Mouse (Mus musculus): ENCODE results near the gene Ankdd1b. TPM values are rescaled to one million over a fixed set of nuclear protein-coding genes. Genes with fewer than 3 reads are reported as not detected.

The Ankdd1b gene
- not detected in 2 replicates for total RNA-seq (2014; rRNA removed)
- not detected in 2 replicates for polyA plus RNA-seq (2012; rRNA removed)

- H3K4me1 ChIP-seq (ENCODE audit: control insufficient read depth, insufficient read depth, low read length): no peaks in the 10 kb centered on the region
- no peaks in the 10 kb centered on the region for H3K79me2 ChIP-seq (ENCODE audit: control insufficient read depth, insufficient read depth, low read length)
- H3K4me3 ChIP-seq (ENCODE audit: insufficient read depth, low read depth, low read length): no peak within 1 kb of the TSS
- WGBS: 87% methylated on average over 14 of the region's 14 CpGs
- DNase-seq (ENCODE audit: extremely low read depth, low read depth, low spot score): no peak
- H3K9ac ChIP-seq (ENCODE audit: low read depth, low read length): no peak within 1 kb of the TSS
- H3K27me3 ChIP-seq (ENCODE audit: control insufficient read depth, insufficient read depth, low read length): no peaks in the 10 kb centered on the region
- no peaks in the 10 kb centered on the region for H3K36me3 ChIP-seq (ENCODE audit: control insufficient read depth, insufficient read depth, low read length)
- TF ChIP-seq CTCF (IDR thresholded peaks at IDR 0.05; ENCODE audit: low read depth, low read length) (no peak), POLR2A (IDR thresholded peaks at IDR 0.05; ENCODE audit: extremely low read depth, insufficient read depth, low read length) (no peak)
- no peak within 1 kb of the TSS for H3K27ac ChIP-seq (replicated peaks; ENCODE audit: insufficient read depth, low read depth, low read length)
Observed at GRCm38 (mm10) chr13:96470957-96471356, at the start of gene Ankdd1b. Ankdd1b (minus strand) TSS chr13:96471198.

DNA sequence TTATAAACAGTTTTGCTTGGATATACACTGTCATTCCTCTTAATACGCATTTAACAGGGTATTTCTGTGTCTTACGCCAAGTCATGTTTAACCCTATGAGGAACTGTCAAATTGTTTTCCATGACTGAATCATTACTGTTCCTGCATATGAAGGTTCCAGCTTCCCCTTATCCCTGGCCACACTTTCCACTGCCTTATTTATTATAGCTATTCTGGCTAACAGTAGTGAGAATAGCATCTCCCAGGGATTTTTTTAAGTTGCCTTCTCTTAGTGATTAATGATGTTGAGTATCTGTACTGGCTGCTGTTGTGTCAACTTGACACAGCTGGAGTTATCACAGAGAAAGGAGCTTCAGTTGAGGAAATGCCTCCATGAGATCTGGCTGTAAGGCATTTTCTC is 46.3 kb upstream of the Ankdd1b start:
- 94% methylated on average over 2 of the region's 2 CpGs for WGBS
- no peaks in the 10 kb centered on the region; the same call in 1 of the 2 replicates for H3K79me2 ChIP-seq (ENCODE audit: control insufficient read depth, insufficient read depth, low read length)
- H3K4me1 ChIP-seq (ENCODE audit: control insufficient read depth, insufficient read depth, low read length): peaks cover 4% of the 10 kb centered on the region; the same call in 1 of the 2 replicates
- TF ChIP-seq CTCF (IDR thresholded peaks at IDR 0.05; ENCODE audit: low read depth, low read length) (no peak), POLR2A (IDR thresholded peaks at IDR 0.05; ENCODE audit: extremely low read depth, insufficient read depth, low read length) (no peak)
- H3K36me3 ChIP-seq (ENCODE audit: control insufficient read depth, insufficient read depth, low read length): peaks cover 2% of the 10 kb centered on the region; the same call in 1 of the 2 replicates
- no peak overlapping the region for H3K4me3 ChIP-seq (ENCODE audit: insufficient read depth, low read depth, low read length)
- H3K27me3 ChIP-seq (ENCODE audit: control insufficient read depth, insufficient read depth, low read length): no peaks in the 10 kb centered on the region
- DNase-seq (ENCODE audit: extremely low read depth, low read depth, low spot score): no peak
- H3K27ac ChIP-seq (replicated peaks; ENCODE audit: insufficient read depth, low read depth, low read length): no peak overlapping the region
- H3K9ac ChIP-seq (ENCODE audit: low read depth, low read length): no peak overlapping the region

DNA sequence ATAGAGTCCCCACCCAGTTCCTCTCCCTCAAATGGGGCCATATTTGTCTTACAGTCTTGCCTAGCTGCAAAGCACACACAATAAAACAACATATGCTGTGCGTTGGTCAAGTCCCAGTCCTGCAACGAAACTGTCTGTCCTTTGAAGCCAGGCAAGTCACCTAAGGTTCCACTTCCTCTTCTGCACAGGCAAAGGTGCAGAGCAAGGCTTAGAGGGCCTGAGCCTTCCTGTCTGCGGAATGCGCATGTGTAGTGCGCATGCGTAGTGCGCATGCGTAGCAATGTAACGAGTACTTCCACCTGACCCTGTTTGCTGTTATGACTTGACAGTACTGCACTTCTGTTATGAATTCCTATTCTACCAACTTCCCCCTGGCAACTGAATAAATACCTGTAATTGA is 45.3 kb upstream of the Ankdd1b start:
- H3K27me3 ChIP-seq (ENCODE audit: control insufficient read depth, insufficient read depth, low read length): no peaks in the 10 kb centered on the region
- H3K4me1 ChIP-seq (ENCODE audit: control insufficient read depth, insufficient read depth, low read length): no peaks in the 10 kb centered on the region
- no peaks in the 10 kb centered on the region; the same call in 1 of the 2 replicates for H3K79me2 ChIP-seq (ENCODE audit: control insufficient read depth, insufficient read depth, low read length)
- DNase-seq (ENCODE audit: extremely low read depth, low read depth, low spot score): no peak
- H3K9ac ChIP-seq (ENCODE audit: low read depth, low read length): no peak overlapping the region
- H3K36me3 ChIP-seq (ENCODE audit: control insufficient read depth, insufficient read depth, low read length): peaks cover 2% of the 10 kb centered on the region; the same call in 1 of the 2 replicates
- no peak overlapping the region for H3K4me3 ChIP-seq (ENCODE audit: insufficient read depth, low read depth, low read length)
- no peak overlapping the region for H3K27ac ChIP-seq (replicated peaks; ENCODE audit: insufficient read depth, low read depth, low read length)
- no peak for TF ChIP-seq POLR2A (IDR thresholded peaks at IDR 0.05; ENCODE audit: extremely low read depth, insufficient read depth, low read length)
- no peak for TF ChIP-seq CTCF (IDR thresholded peaks at IDR 0.05; ENCODE audit: low read depth, low read length)
- WGBS: 94% methylated on average over 9 of the region's 9 CpGs

- H3K4me3 ChIP-seq (ENCODE audit: insufficient read depth, low read depth, low read length): no peak overlapping the region
- 88% methylated on average over 5 of the region's 5 CpGs for WGBS
Observed at GRCm38 (mm10) chr13:96514154-96514942, 43.4 kb upstream of the Ankdd1b start.

DNA sequence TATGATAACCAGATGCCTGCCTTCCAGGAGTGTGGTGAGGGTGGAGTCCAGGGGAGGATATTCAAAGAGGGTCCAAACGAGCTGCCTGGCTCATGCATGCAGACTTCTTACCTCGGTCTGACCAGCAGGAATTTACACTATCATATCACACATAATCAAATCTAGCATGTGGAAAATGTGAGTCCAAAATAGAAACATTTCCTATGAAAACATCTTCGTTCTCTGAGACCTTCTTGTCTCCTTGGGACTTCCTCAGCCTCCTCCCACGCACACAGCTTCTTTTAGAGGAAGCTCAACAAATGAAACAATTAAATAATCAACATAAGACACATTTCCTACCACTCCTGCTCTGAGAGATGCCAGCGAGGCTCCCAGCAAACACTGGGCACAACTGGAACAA is 40.9 kb upstream of the Ankdd1b start:
- Histone ChIP-seq H3K79me2 (ENCODE audit: control insufficient read depth, insufficient read depth, low read length) (no peaks in the 10 kb centered on the region), H3K27me3 (ENCODE audit: control insufficient read depth, insufficient read depth, low read length) (no peaks in the 10 kb centered on the region), H3K4me1 (ENCODE audit: control insufficient read depth, insufficient read depth, low read length) (no peaks in the 10 kb centered on the region), H3K27ac (replicated peaks; ENCODE audit: insufficient read depth, low read depth, low read length) (no peak overlapping the region), H3K4me3 (ENCODE audit: insufficient read depth, low read depth, low read length) (no peak overlapping the region), H3K36me3 (ENCODE audit: control insufficient read depth, insufficient read depth, low read length) (peaks cover 8% of the 10 kb centered on the region; the same call in 1 of the 2 replicates), H3K9ac (ENCODE audit: low read depth, low read length) (no peak overlapping the region)
- TF ChIP-seq POLR2A (IDR thresholded peaks at IDR 0.05; ENCODE audit: extremely low read depth, insufficient read depth, low read length) (no peak), CTCF (IDR thresholded peaks at IDR 0.05; ENCODE audit: low read depth, low read length) (no peak)
- 83% methylated on average over 5 of the region's 5 CpGs for WGBS
- DNase-seq (ENCODE audit: extremely low read depth, low read depth, low spot score): no peak

More at GRCm38 (mm10) chr13:96514154-96514942, 43.4 kb upstream of the Ankdd1b start:
- no peak for TF ChIP-seq POLR2A (IDR thresholded peaks at IDR 0.05; ENCODE audit: extremely low read depth, insufficient read depth, low read length)
- TF ChIP-seq CTCF (IDR thresholded peaks at IDR 0.05; ENCODE audit: low read depth, low read length): no peak
- Histone ChIP-seq H3K79me2 (ENCODE audit: control insufficient read depth, insufficient read depth, low read length) (no peaks in the 10 kb centered on the region), H3K36me3 (ENCODE audit: control insufficient read depth, insufficient read depth, low read length) (peaks cover 2% of the 10 kb centered on the region; the same call in 1 of the 2 replicates), H3K9ac (ENCODE audit: low read depth, low read length) (no peak overlapping the region), H3K27ac (replicated peaks; ENCODE audit: insufficient read depth, low read depth, low read length) (no peak overlapping the region), H3K4me1 (ENCODE audit: control insufficient read depth, insufficient read depth, low read length) (no peaks in the 10 kb centered on the region), H3K27me3 (ENCODE audit: control insufficient read depth, insufficient read depth, low read length) (no peaks in the 10 kb centered on the region)
- no peak for DNase-seq (ENCODE audit: extremely low read depth, low read depth, low spot score)

- H3K36me3 ChIP-seq (ENCODE audit: control insufficient read depth, insufficient read depth, low read length): peaks cover 8% of the 10 kb centered on the region; the same call in 1 of the 2 replicates
- H3K9ac ChIP-seq (ENCODE audit: low read depth, low read length): no peak overlapping the region
- no peaks in the 10 kb centered on the region for H3K27me3 ChIP-seq (ENCODE audit: control insufficient read depth, insufficient read depth, low read length)
- H3K79me2 ChIP-seq (ENCODE audit: control insufficient read depth, insufficient read depth, low read length): no peaks in the 10 kb centered on the region
- H3K27ac ChIP-seq (replicated peaks; ENCODE audit: insufficient read depth, low read depth, low read length): no peak overlapping the region
- WGBS: 55% methylated on average over 1 of the region's 1 CpGs
- no peaks in the 10 kb centered on the region for H3K4me1 ChIP-seq (ENCODE audit: control insufficient read depth, insufficient read depth, low read length)
- TF ChIP-seq POLR2A (IDR thresholded peaks at IDR 0.05; ENCODE audit: extremely low read depth, insufficient read depth, low read length) (no peak), CTCF (IDR thresholded peaks at IDR 0.05; ENCODE audit: low read depth, low read length) (no peak)
- DNase-seq (ENCODE audit: extremely low read depth, low read depth, low spot score): no peak
- no peak overlapping the region for H3K4me3 ChIP-seq (ENCODE audit: insufficient read depth, low read depth, low read length)
Observed at GRCm38 (mm10) chr13:96511262-96511661, 40.3 kb upstream of the Ankdd1b start.
